Mouse (Mus musculus) CD4-positive, CD25-positive, alpha-beta regulatory T cell, adult 4 months (primary cell): ENCODE data around the gene Dlgap1. TPM values are rescaled to one million over a fixed set of nuclear protein-coding genes. Genes with fewer than 3 reads are reported as not detected.

Experiments
- ATAC-seq: one replicate; pipeline ENCODE4 v1.8.0; 2017
- polyA plus RNA-seq, 2 experiments: library from polyadenylated mRNA; unstranded; fragments of 100-300 nt; shearing (Covaris generic); gene quantifications; one replicate each; pipeline ENCODE4 v1.2.1; 2017

The Dlgap1 gene
- polyA plus RNA-seq, 2 experiments from 2014 or later, result 0.31 TPM; not detected in 1

DNA sequence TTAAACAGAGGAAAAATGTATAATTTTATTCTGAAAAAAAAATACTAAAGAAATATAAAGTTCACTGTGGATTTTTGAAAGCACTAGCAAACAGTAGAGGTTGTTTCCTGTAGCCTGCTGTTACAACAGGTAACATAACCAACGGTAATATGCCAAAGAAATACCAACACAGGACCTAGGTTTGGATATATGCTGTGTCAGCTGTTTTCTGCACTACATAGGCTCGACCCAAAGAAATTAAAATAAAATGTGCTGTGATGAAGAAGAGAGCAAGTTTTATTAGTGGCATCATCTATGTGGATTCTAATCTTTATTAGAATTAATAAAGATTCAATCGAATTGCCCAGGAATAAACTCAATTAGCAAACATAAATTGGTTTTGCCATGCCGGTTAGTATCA, 378.5 kb downstream of the Dlgap1 start:
- ATAC-seq, result no peak

- no peak for ATAC-seq
Measured at GRCm38 (mm10) chr17:70363561-70363960, 394.7 kb downstream of the Dlgap1 start.

GRCm38 (mm10) chr17:70363971-70364370, 395.1 kb downstream of the Dlgap1 start:
- no peak for ATAC-seq

GRCm38 (mm10) chr17:70369124-70369523, 400.3 kb downstream of the Dlgap1 start:
- ATAC-seq, result no peak

DNA sequence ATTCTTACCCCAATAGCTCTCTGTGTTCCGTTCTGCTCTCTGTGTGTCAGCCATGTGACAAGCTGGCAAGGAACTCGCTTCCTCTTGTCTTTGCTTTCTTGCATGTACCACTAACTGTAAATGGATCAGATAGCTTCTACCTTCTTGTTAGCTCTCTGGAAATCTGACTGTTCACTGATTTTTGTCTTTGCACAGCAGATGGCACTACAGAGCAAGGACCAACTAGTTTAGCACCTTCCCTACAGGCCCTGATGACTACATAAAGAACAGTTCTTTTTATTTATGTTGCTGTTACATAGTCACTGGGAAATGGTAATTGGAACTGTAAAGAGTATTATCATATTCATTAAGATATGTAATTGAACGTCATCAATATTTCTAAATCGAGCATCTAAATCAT, 408.1 kb downstream of the Dlgap1 start:
- no peak for ATAC-seq

DNA sequence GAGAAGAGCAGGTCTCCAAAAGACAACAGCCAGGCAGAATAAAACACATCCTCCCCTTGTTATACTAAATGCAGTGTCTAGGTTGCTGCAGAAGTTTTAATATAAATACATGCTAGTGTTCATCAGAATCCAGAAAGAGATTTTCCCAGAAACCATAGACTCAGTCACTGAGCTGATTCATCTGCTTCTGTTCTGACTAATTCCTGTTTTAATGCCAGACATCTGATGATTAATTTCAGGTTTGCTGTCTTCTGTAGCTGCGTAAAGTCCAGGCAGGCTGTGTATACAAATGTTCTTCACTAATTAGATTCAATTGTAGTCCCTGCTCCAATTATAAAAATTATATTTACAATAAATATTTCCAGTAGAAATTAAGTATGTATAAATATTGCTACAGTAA, 419.6 kb downstream of the Dlgap1 start:
- no peak for ATAC-seq

GRCm38 (mm10) chr17:70397220-70397619, 428.3 kb downstream of the Dlgap1 start:
- no peak for ATAC-seq

DNA sequence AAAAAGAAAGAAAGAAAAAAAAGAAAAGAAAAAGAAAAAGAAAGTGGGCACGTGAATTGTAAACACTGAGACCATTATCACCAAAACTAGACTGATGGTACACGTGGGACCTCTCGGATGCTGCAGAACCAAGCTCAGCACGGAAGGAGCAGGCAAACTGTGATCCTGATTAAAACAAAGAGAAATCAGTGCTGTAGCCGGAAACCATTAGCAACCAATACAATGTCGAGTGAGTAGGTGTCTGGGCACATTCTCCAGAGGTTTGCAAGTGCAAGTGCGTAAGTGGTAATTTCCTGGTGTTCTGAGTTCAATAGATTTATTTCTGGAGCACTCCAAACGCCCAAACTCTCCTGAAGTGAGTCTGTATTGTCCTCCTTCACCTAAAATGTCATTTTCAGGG, 428.8 kb downstream of the Dlgap1 start:
- no peak for ATAC-seq

GRCm38 (mm10) chr17:70401909-70402308, 433.0 kb downstream of the Dlgap1 start:
- ATAC-seq, result no peak

DNA sequence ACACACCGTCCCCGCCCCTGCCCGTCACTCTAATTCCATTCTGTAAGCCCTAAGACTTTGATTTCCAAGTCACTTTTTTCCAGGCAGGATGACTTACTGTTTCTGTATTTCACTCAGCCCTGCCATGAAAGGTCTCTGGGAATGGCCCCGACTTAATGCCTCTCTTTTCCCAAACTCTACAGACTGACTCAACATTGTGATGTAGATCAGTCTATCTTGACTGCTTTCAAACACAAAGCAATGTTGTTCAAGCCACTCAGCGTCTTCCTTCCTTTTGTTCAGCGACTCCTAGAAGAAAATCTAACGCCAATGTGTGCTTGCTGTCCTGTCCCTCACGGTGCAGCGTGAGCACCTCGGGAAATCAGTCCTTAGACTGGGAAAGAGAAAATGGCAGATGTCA, 434.9 kb downstream of the Dlgap1 start:
- ATAC-seq, result no peak

- no peak for ATAC-seq
Measured at GRCm38 (mm10) chr17:70414202-70414601, 445.3 kb downstream of the Dlgap1 start.

- no peak for ATAC-seq
Measured at GRCm38 (mm10) chr17:70427866-70428265, 459.0 kb downstream of the Dlgap1 start.

DNA sequence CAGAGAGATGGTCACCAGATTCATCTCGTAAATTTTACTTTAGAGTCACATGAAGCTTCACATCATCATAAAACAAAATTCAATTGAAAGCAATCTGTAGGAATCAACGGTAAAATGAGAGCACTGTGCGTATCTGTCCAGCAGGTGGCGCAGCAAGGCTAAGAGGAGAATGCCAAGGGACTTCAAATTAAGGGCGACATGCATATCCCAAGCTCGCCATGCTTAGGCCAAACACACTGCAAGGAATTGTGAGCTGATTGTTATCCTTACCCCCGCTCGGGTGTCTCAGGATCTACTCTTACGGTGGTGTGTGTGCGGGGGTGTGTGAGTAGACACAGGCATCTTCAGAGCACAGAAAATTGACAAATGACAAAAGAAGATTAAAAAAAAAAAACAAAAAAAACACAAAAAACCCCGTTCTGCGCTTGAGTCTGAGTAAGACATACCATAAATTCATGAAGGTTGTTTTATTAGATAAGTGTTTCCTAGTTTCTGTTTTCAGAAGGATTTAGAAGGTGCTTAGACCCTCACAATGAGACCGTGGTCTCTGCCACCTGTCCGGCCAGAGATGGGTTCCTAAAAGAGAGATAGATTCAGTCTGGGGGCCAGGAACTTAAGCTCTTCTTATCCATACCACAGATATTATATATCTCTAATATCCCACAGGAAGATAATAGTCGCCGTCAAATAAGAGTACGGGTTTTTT, 461.0 kb downstream of the Dlgap1 start:
- no peak for ATAC-seq

GRCm38 (mm10) chr17:70430452-70430787, 461.5 kb downstream of the Dlgap1 start:
- no peak for ATAC-seq

DNA sequence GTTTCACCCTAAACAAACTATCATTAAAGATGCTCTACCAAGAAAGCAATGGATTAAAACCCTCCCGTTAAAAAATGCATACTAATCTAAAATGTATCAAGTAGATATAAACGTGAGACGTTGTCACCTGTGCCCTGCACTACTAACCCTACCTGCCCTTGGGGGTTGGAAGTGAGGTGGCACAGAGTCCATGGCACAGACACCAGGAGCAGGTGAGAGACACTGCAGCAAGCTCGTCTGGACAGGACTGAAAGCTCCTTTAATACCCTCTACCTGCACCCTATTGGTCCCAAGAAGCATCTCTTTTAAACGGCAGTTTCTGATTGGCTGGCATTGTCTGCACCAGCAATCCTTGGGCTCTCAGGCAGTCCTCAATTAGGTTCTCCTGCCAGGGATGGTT, 464.0 kb downstream of the Dlgap1 start:
- no peak for ATAC-seq

DNA sequence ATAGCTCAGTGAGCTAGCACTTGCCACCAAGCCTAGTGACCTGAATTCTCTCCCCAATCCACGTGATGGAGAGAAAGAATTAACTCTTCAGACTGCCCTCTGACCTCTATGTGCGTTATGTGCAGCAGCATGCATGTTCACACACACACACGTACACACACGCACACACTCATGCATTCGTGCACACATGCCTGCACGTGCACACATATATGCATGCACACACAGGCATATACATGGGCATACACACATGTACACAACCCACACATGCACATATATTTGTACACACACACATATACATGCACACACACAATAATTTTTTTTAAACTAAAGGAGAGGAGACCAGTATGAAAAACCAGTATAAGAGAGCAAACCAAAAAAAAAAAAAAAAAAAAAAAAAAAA, 465.7 kb downstream of the Dlgap1 start:
- ATAC-seq, result no peak

DNA sequence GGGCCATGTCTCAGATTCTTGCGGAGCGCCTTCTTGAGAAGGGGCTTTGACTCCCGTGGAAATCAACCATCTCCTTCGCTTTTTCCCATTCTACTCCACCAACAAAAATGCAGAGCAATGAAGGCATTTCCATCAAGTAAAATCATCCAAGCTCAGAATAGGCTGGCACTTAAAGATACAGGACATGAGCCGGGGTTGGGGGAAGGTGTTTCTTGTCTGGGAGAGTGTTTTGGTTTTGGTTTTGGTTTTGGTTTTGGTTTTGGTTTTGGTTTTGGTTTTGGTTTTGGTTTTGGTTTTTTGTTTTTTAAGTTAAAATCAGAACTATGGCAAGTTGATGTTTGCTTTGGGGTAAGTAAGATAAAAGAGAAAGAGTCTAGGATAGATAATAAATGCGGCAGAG, 466.7 kb downstream of the Dlgap1 start:
- ATAC-seq, result no peak

DNA sequence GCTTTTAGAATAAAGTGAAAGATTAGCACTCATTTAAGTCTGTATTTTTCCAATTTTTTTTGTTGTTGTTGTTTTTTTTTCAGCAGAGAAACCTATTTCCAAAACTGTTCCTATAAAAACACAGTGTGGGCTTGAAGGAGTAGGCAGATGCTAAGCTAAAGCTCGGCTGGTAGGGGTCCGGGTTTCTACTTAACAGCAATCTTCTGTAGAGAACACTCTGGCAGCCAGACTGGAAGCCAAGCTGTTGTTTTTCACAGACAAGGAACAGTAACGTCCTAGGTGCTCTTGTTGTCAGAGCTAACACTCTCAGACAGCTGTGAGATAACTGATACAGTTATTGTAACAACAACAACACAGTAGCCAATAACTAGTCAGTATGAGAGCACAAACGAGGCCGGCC, 468.4 kb downstream of the Dlgap1 start:
- no peak for ATAC-seq

DNA sequence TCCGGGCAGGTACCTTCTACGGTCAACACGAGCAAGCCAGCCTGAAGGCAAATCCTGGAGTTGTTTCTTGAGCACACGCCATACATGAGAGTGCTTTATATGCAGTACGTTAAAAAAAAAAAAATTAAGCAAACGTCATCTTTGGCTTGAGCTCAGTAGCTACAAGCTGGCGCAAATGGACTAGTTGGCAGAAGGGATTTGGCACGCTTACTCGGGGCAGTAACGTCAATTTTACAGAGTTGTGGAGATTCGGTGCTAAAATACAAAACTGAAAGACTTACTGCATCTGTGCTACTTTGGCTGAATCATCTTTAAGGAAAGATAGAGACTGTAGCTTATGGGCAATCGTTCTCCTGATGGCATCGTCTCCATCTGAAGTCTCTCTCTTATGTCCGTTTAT, 474.1 kb downstream of the Dlgap1 start:
- ATAC-seq, result no peak

DNA sequence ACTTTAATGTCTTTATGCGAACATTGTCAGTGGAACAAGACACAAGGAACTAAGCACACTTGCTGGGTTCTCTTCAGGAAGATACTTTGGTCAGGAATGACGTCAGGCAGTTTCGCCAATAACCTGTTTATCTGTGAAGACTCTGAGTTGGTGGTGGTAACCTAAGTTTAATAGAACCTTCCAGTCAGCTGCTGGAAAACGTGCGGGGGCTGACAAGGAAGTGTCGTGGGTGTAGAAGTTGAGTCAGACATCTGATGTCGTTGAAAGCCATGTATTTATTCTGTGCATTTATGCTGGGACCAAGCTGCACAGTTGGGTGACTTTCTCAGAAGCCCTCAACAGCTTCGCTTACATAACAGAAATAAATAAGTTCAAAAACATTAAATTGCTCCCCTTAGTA, 477.6 kb downstream of the Dlgap1 start:
- ATAC-seq, result no peak

GRCm38 (mm10) chr17:70455036-70455435, 486.2 kb downstream of the Dlgap1 start:
- no peak for ATAC-seq

DNA sequence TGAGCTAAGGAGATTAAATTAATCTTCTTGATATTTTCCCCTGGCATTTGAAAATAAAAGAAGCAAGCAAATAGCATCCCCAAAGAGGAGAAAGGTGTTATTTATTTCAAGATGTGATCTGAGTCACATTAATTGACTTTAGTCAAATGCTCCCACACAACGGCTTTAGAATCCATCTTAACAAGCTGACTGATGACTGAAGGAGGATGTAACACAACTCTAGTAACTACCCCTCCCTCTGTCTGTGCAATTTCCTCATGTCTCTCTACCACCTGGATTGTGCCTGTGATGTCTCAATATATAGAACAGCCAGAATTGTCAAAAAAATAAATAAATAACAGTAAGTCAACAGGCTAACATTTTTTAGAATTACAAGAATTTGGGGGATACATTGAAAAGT, 488.2 kb downstream of the Dlgap1 start:
- no peak for ATAC-seq

- ATAC-seq, result no peak
Measured at GRCm38 (mm10) chr17:70462231-70462630, 493.4 kb downstream of the Dlgap1 start.

GRCm38 (mm10) chr17:70462771-70463491, 494.1 kb downstream of the Dlgap1 start:
- ATAC-seq, result no peak

GRCm38 (mm10) chr17:70466413-70466812, 497.5 kb downstream of the Dlgap1 start:
- ATAC-seq, result no peak
